Mouse (Mus musculus): ENCODE data around the gene Eefsec. TPM values are rescaled to one million over a fixed set of nuclear protein-coding genes. Genes with fewer than 3 reads are reported as not detected.

Gene Eefsec
- polyA plus RNA-seq, 1 experiment, result 18.7 TPM

DNA sequence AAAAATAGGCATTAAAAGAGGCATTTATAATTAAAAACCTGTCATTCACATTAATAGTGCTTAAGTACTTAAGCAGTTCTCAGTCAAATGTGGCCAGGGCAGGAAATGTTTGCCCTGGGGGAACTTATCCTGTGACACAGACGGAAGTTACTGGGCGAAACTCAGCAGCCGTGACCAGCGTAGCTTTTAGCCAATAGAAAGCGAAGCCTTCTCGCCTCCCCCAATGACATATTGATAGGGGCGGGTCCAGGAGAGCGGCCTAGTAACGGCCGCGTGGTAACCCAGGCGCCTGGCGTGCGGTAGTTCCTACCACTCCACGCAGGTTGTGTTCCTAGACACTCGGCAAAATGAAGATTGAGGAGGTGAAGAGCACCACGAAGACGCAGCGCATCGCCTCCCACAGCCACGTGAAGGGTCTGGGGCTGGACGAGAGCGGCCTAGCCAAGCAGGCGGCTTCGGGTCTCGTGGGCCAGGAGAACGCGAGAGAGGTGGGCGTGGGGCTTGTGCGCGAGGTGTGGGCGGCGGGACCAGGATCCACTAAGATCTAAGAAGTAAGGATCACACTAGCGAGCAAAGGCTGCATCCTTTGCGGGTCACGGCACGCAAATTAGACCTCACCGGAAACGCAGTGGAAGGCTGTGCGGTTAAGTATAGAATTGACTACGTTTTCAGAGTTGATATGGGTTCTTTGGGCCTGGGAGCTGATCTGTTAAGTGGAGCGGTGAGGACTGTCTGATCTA, 19.0 kb upstream of the Eefsec start, which contains the start of gene Ruvbl1:
Ruvbl1 (plus strand) TSS at position 229 of the 740 bp plus-strand sequence.
- peak within 1 kb of the TSS; percentile 84 for H3K9ac ChIP-seq (ENCODE audit: low read depth, poor library complexity, severe bottlenecking)
- no peaks in the 10 kb centered on the region for H3K9me3 ChIP-seq (replicated peaks; ENCODE audit: control insufficient read depth, insufficient read depth, low read length, poor library complexity, severe bottlenecking)
- H3K27ac ChIP-seq (ENCODE audit: insufficient read depth, low read length), result no peak within 1 kb of the TSS
- H3K4me1 ChIP-seq (ENCODE audit: control insufficient read depth, insufficient read depth, low read length), result peaks cover 3% of the 10 kb centered on the region
- H3K36me3 ChIP-seq (ENCODE audit: control insufficient read depth, insufficient read depth, low read length, poor library complexity, severe bottlenecking), result 0 out of 2 replicates have a peak, but pooled peaks cover 4% of the 10 kb centered on the region
- TF ChIP-seq CTCF (IDR thresholded peaks at IDR 0.05; ENCODE audit: low read depth, low read length) (no peak), POLR2A (IDR thresholded peaks at IDR 0.05; ENCODE audit: insufficient read depth, low read length) (no peak), EP300 (IDR thresholded peaks at IDR 0.05; ENCODE audit: insufficient read depth, low read depth, low read length) (no peak)
- no peaks in the 10 kb centered on the region for H3K27me3 ChIP-seq (ENCODE audit: control insufficient read depth, insufficient read depth, low read length, poor library complexity, severe bottlenecking)
- peak within 1 kb of the TSS; percentile 96 for H3K4me3 ChIP-seq (ENCODE audit: low read depth, low read length)

GRCm38 (mm10) chr6:88454545-88454944, 8.2 kb upstream of the Eefsec start:
- Histone ChIP-seq H3K4me1 (ENCODE audit: control insufficient read depth, insufficient read depth, low read length) (no peaks in the 10 kb centered on the region), H3K36me3 (ENCODE audit: control insufficient read depth, insufficient read depth, low read length, poor library complexity, severe bottlenecking) (no peaks in the 10 kb centered on the region), H3K27me3 (ENCODE audit: control insufficient read depth, insufficient read depth, low read length, poor library complexity, severe bottlenecking) (no peaks in the 10 kb centered on the region), H3K9me3 (replicated peaks; ENCODE audit: control insufficient read depth, insufficient read depth, low read length, poor library complexity, severe bottlenecking) (no peaks in the 10 kb centered on the region), H3K9ac (ENCODE audit: low read depth, poor library complexity, severe bottlenecking) (no peak overlapping the region), H3K4me3 (ENCODE audit: low read depth, low read length) (no peak overlapping the region), H3K27ac (ENCODE audit: insufficient read depth, low read length) (no peak overlapping the region; the same call in 1 of the 2 replicates)
- TF ChIP-seq POLR2A (IDR thresholded peaks at IDR 0.05; ENCODE audit: insufficient read depth, low read length), result no peak
- no peak for TF ChIP-seq EP300 (IDR thresholded peaks at IDR 0.05; ENCODE audit: insufficient read depth, low read depth, low read length)
- TF ChIP-seq CTCF (IDR thresholded peaks at IDR 0.05; ENCODE audit: low read depth, low read length), result no peak

DNA sequence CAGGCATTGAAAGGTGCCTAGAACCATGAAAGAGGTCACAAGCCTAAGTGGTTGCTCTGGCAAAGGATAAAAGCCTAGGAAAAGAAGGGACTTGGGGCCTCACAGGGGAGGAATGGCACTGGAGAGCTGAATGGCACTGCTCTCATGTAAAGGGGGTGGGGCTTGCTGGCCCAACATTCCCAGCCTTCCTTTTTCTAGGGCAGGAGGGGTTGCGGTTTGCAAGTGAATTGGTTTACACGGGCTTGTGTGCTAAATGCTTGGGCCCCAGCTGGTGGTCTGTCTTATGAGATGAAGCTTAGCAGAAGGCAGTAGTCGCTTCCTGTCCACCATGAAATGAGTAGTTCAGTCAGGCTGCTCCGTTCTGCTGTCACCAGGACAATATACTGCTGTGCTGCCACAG, 1.1 kb upstream of the Eefsec start:
- no peak overlapping the region for H3K27ac ChIP-seq (ENCODE audit: insufficient read depth, low read length)

GRCm38 (mm10) chr6:88445661-88446060, 678 bp downstream of the Eefsec start:
- Histone ChIP-seq H3K27ac (ENCODE audit: insufficient read depth, low read length) (no peak overlapping the region), H3K36me3 (ENCODE audit: control insufficient read depth, insufficient read depth, low read length, poor library complexity, severe bottlenecking) (no peaks in the 10 kb centered on the region), H3K4me3 (ENCODE audit: low read depth, low read length) (peak overlapping the region; percentile 91), H3K4me1 (ENCODE audit: control insufficient read depth, insufficient read depth, low read length) (peaks cover 2% of the 10 kb centered on the region), H3K9ac (ENCODE audit: low read depth, poor library complexity, severe bottlenecking) (peak overlapping the region; percentile 68), H3K27me3 (ENCODE audit: control insufficient read depth, insufficient read depth, low read length, poor library complexity, severe bottlenecking) (no peaks in the 10 kb centered on the region), H3K9me3 (replicated peaks; ENCODE audit: control insufficient read depth, insufficient read depth, low read length, poor library complexity, severe bottlenecking) (no peaks in the 10 kb centered on the region)
- no peak for TF ChIP-seq POLR2A (IDR thresholded peaks at IDR 0.05; ENCODE audit: insufficient read depth, low read length)
- TF ChIP-seq CTCF (IDR thresholded peaks at IDR 0.05; ENCODE audit: low read depth, low read length), result no peak
- no peak for TF ChIP-seq EP300 (IDR thresholded peaks at IDR 0.05; ENCODE audit: insufficient read depth, low read depth, low read length)

More for the DNA sequence above, 1.1 kb upstream of the Eefsec start:
- Histone ChIP-seq H3K36me3 (ENCODE audit: control insufficient read depth, insufficient read depth, low read length, poor library complexity, severe bottlenecking) (no peaks in the 10 kb centered on the region), H3K9ac (ENCODE audit: low read depth, poor library complexity, severe bottlenecking) (no peak overlapping the region), H3K4me1 (ENCODE audit: control insufficient read depth, insufficient read depth, low read length) (peaks cover 2% of the 10 kb centered on the region), H3K27me3 (ENCODE audit: control insufficient read depth, insufficient read depth, low read length, poor library complexity, severe bottlenecking) (no peaks in the 10 kb centered on the region), H3K9me3 (replicated peaks; ENCODE audit: control insufficient read depth, insufficient read depth, low read length, poor library complexity, severe bottlenecking) (no peaks in the 10 kb centered on the region), H3K4me3 (ENCODE audit: low read depth, low read length) (no peak overlapping the region)
- no peak for TF ChIP-seq POLR2A (IDR thresholded peaks at IDR 0.05; ENCODE audit: insufficient read depth, low read length)
- no peak for TF ChIP-seq CTCF (IDR thresholded peaks at IDR 0.05; ENCODE audit: low read depth, low read length)
- 0 out of 2 replicates have a peak, but pooled peaks have one; percentile 22 for TF ChIP-seq EP300 (IDR thresholded peaks at IDR 0.05; ENCODE audit: insufficient read depth, low read depth, low read length)

DNA sequence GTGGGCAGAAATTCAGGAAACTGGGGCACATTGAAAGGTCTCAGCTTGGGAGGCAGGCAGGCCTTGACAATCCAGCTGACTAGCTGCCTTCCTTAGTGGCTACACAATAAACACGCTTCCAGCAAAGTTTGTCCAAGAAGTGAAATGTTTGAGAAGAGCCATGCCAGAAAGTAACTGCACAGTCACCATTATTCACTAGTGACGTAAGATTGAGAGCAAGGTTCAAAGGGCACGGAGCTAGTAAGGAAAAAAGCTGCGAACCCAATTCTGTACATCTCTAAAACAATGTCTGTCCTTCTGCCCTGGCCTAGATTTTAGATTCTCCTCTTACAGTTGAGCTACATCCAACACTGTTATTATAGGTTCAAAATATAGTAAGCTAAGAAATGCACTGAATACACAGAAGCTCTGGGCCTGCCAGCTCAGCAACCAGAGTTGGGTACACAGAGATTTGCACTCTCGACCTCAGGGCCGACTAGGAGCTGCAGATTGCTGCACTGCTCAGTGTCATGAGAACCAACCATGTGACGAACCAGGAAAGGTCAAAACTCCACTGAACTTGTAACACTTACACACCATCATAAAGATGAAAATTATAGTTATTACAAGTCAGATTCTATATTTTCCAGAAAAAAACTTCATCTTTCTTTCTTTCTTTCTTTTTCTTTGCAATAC, 2.1 kb downstream of the Eefsec start:
- Histone ChIP-seq H3K9ac (ENCODE audit: low read depth, poor library complexity, severe bottlenecking) (no peak overlapping the region), H3K36me3 (ENCODE audit: control insufficient read depth, insufficient read depth, low read length, poor library complexity, severe bottlenecking) (no peaks in the 10 kb centered on the region), H3K9me3 (replicated peaks; ENCODE audit: control insufficient read depth, insufficient read depth, low read length, poor library complexity, severe bottlenecking) (no peaks in the 10 kb centered on the region), H3K4me1 (ENCODE audit: control insufficient read depth, insufficient read depth, low read length) (peaks cover 2% of the 10 kb centered on the region), H3K27ac (ENCODE audit: insufficient read depth, low read length) (no peak overlapping the region), H3K27me3 (ENCODE audit: control insufficient read depth, insufficient read depth, low read length, poor library complexity, severe bottlenecking) (no peaks in the 10 kb centered on the region), H3K4me3 (ENCODE audit: low read depth, low read length) (no peak overlapping the region)
- TF ChIP-seq POLR2A (IDR thresholded peaks at IDR 0.05; ENCODE audit: insufficient read depth, low read length), result no peak
- TF ChIP-seq CTCF (IDR thresholded peaks at IDR 0.05; ENCODE audit: low read depth, low read length), result no peak
- TF ChIP-seq EP300 (IDR thresholded peaks at IDR 0.05; ENCODE audit: insufficient read depth, low read depth, low read length), result no peak

DNA sequence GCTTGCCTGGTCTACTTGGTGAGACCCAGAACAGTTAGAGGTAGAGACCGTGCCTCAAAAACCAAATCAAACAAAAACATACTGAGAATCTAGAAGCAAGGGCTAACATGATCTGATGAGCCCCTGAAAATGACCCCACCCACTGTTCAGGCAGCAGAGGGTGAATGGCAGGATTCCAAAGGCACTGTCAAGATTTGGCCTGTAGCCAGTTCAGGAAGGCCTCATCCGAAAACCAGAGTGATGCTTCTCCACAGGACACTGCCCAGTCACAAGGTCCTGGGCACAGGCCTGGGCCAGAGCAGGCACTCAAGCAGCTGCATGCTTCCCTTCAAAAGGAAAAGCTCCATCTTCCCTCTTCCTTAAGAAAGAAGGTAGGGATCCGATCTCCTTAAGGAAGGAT, 2.9 kb downstream of the Eefsec start:
- Histone ChIP-seq H3K9ac (ENCODE audit: low read depth, poor library complexity, severe bottlenecking) (no peak overlapping the region), H3K27me3 (ENCODE audit: control insufficient read depth, insufficient read depth, low read length, poor library complexity, severe bottlenecking) (no peaks in the 10 kb centered on the region), H3K4me3 (ENCODE audit: low read depth, low read length) (no peak overlapping the region), H3K4me1 (ENCODE audit: control insufficient read depth, insufficient read depth, low read length) (peaks cover 2% of the 10 kb centered on the region), H3K9me3 (replicated peaks; ENCODE audit: control insufficient read depth, insufficient read depth, low read length, poor library complexity, severe bottlenecking) (no peaks in the 10 kb centered on the region), H3K27ac (ENCODE audit: insufficient read depth, low read length) (no peak overlapping the region), H3K36me3 (ENCODE audit: control insufficient read depth, insufficient read depth, low read length, poor library complexity, severe bottlenecking) (no peaks in the 10 kb centered on the region)
- TF ChIP-seq EP300 (IDR thresholded peaks at IDR 0.05; ENCODE audit: insufficient read depth, low read depth, low read length) (no peak), CTCF (IDR thresholded peaks at IDR 0.05; ENCODE audit: low read depth, low read length) (no peak), POLR2A (IDR thresholded peaks at IDR 0.05; ENCODE audit: insufficient read depth, low read length) (no peak)
